Mouse (Mus musculus) embryonic facial prominence, embryonic 11.5 days (tissue): ENCODE measurements around the gene Ncapd2. TPM values are rescaled to one million over a fixed set of nuclear protein-coding genes. Genes with fewer than 3 reads are reported as not detected.

Experiments used
- ATAC-seq: fragments of 200-750 bp; cut with Nextera tagmentation; replicated peaks from 2 replicates; pipeline ENCODE4 v1.8.0; 2017; ENCODE audit warnings: low read depth; ENCODE audit not compliant: insufficient number of reproducible peaks, low FRiP score, low TSS enrichment
- DNase-seq: peaks from one replicate; pipeline ENCODE4 v3.0.0-alpha.2; 2015; ENCODE audit warnings: low spot score
- H3K27ac ChIP-seq: fragments of 300-500 bp; sonication (generic); replicated peaks from 2 replicates; pipeline ENCODE4 v1.5.1; 2014; ENCODE audit warnings: mild to moderate bottlenecking, low read depth, low read length, control low read depth
- H3K27me3 ChIP-seq: fragments of 300-500 bp; sonication (generic); 2 replicates; pipeline ENCODE4 v1.6.1; 2014; ENCODE audit warnings: mild to moderate bottlenecking, low read length, moderate library complexity, mixed read lengths; ENCODE audit not compliant: control insufficient read depth, insufficient read depth
- H3K36me3 ChIP-seq: fragments of 300-500 bp; sonication (generic); replicated peaks from 2 replicates; pipeline ENCODE4 v1.6.1; 2014; ENCODE audit warnings: low read depth, mild to moderate bottlenecking, low read length, moderate library complexity, mixed read lengths; ENCODE audit not compliant: control insufficient read depth, insufficient read depth
- H3K4me1 ChIP-seq: fragments of 300-500 bp; sonication (generic); 2 replicates; pipeline ENCODE4 v1.6.1; 2014; ENCODE audit warnings: low read length, mixed read lengths; ENCODE audit not compliant: control insufficient read depth, insufficient read depth
- H3K4me2 ChIP-seq: fragments of 300-500 bp; sonication (generic); 2 replicates; pipeline ENCODE4 v1.6.1; 2014; ENCODE audit warnings: low read depth, mild to moderate bottlenecking, control low read depth, low read length, moderate library complexity
- H3K4me3 ChIP-seq: fragments of 300-500 bp; sonication (generic); 2 replicates; pipeline ENCODE4 v1.5.1; 2014; ENCODE audit warnings: low read depth, low read length, control low read depth
- H3K9ac ChIP-seq: fragments of 300-500 bp; sonication (generic); replicated peaks from 2 replicates; pipeline ENCODE4 v1.6.1; 2014; ENCODE audit warnings: mild to moderate bottlenecking, control low read depth, low read length
- H3K9me3 ChIP-seq: fragments of 300-500 bp; sonication (generic); replicated peaks from 2 replicates; pipeline ENCODE4 v1.6.1; 2016; ENCODE audit warnings: mild to moderate bottlenecking, low read length, inconsistent platforms, mixed read lengths; ENCODE audit not compliant: control insufficient read depth
- WGBS: fragments of 180-500 bp; shearing (Covaris S2); extraction: QIAGEN DNeasy Blood & Tissue Kit; methylation state at CpG from one replicate; pipeline ENCODE4 v1.1.7; 2014; 5-methylcytosine and 5-hydroxymethylcytosine counted together
- polyA plus RNA-seq: library from polyadenylated mRNA; unstranded; fragments of >200 nt; fragmentation: Nextera tagmentation; extraction: Ambion mirVana; gene quantifications from 2 replicates; pipeline ENCODE4 v1.2.1, GENCODE M21; 2014

Gene Ncapd2
- polyA plus RNA-seq, 1 experiment from 2014 or later = 136 TPM

GRCm38 (mm10) chr6:125148251-125148925, 43.1 kb downstream of the Ncapd2 start:
- H3K9me3 ChIP-seq = no peaks in the 10 kb centered on the region
- DNase-seq (no peak), ATAC-seq (no peak)
- H3K4me2 ChIP-seq = no peak overlapping the region
- no peaks in the 10 kb centered on the region; the same call in 1 of the 2 replicates for H3K36me3 ChIP-seq
- no peaks in the 10 kb centered on the region for H3K27me3 ChIP-seq
- H3K9ac ChIP-seq = peak overlapping the region; percentile 22; the same call in 1 of the 2 replicates
- H3K27ac ChIP-seq = peak overlapping the region; percentile 20; the same call in 1 of the 2 replicates
- H3K4me1 ChIP-seq = no peaks in the 10 kb centered on the region; the same call in 1 of the 2 replicates
- 73% methylated on average over 18 of the region's 18 CpGs for WGBS
- H3K4me3 ChIP-seq = no peak overlapping the region

GRCm38 (mm10) chr6:125147329-125147728, 44.2 kb downstream of the Ncapd2 start:
- H3K27ac ChIP-seq = no peak overlapping the region
- no peaks in the 10 kb centered on the region; the same call in 1 of the 2 replicates for H3K4me1 ChIP-seq
- no peak for ATAC-seq
- no peak overlapping the region for H3K4me2 ChIP-seq
- peak overlapping the region; percentile 35; the same call in 1 of the 2 replicates for H3K9ac ChIP-seq
- H3K27me3 ChIP-seq = no peaks in the 10 kb centered on the region
- no peak overlapping the region for H3K4me3 ChIP-seq
- H3K9me3 ChIP-seq = no peaks in the 10 kb centered on the region
- no peak for DNase-seq
- no peaks in the 10 kb centered on the region; the same call in 1 of the 2 replicates for H3K36me3 ChIP-seq
- WGBS = 57% methylated on average over 10 of the region's 10 CpGs

- Histone ChIP-seq H3K36me3 (peaks cover 2% of the 10 kb centered on the region; the same call in 1 of the 2 replicates), H3K9me3 (no peaks in the 10 kb centered on the region), H3K9ac (no peak overlapping the region), H3K4me1 (no peaks in the 10 kb centered on the region; the same call in 1 of the 2 replicates), H3K4me2 (no peak overlapping the region), H3K27ac (no peak overlapping the region), H3K4me3 (no peak overlapping the region), H3K27me3 (no peaks in the 10 kb centered on the region)
- ATAC-seq (no peak), DNase-seq (no peak)
- WGBS = 86% methylated on average over 4 of the region's 4 CpGs
These were observed 44.7 kb downstream of the Ncapd2 start for GRCm38 (mm10) chr6:125146797-125147196.

- DNase-seq = no peak
- no peaks in the 10 kb centered on the region; the same call in 1 of the 2 replicates for H3K4me1 ChIP-seq
- peak overlapping the region; percentile 79 for H3K9ac ChIP-seq
- peak overlapping the region; percentile 76 for H3K4me3 ChIP-seq
- ATAC-seq = no peak
- peaks cover 2% of the 10 kb centered on the region; the same call in 1 of the 2 replicates for H3K36me3 ChIP-seq
- no peaks in the 10 kb centered on the region for H3K9me3 ChIP-seq
- peak overlapping the region; percentile 86 for H3K4me2 ChIP-seq
- H3K27ac ChIP-seq = no peak overlapping the region
- WGBS = 50% methylated on average over 7 of the region's 7 CpGs
- H3K27me3 ChIP-seq = no peaks in the 10 kb centered on the region
These were observed 45.4 kb downstream of the Ncapd2 start for GRCm38 (mm10) chr6:125146148-125146547.

GRCm38 (mm10) chr6:125145479-125145951, 46.0 kb downstream of the Ncapd2 start:
- Histone ChIP-seq H3K4me2 (peak overlapping the region; percentile 86), H3K9me3 (no peaks in the 10 kb centered on the region), H3K4me1 (no peaks in the 10 kb centered on the region; the same call in 1 of the 2 replicates), H3K4me3 (peak overlapping the region; percentile 76), H3K36me3 (peaks cover 6% of the 10 kb centered on the region; the same call in 1 of the 2 replicates), H3K27ac (peak overlapping the region; percentile 82), H3K27me3 (no peaks in the 10 kb centered on the region), H3K9ac (peak overlapping the region; percentile 79)
- no peak for DNase-seq
- WGBS = 1% methylated on average over 34 of the region's 35 CpGs
- ATAC-seq = peak; percentile 58

GRCm38 (mm10) chr6:125145001-125145400, 46.5 kb downstream of the Ncapd2 start, which contains the start of gene Iffo1:
Iffo1 (plus strand) TSS chr6:125145241.
- no peaks in the 10 kb centered on the region for H3K27me3 ChIP-seq
- peak within 1 kb of the TSS; percentile 86 for H3K4me2 ChIP-seq
- peak; percentile 93 for DNase-seq
- H3K36me3 ChIP-seq = peaks cover 6% of the 10 kb centered on the region; the same call in 1 of the 2 replicates
- no peaks in the 10 kb centered on the region; the same call in 1 of the 2 replicates for H3K4me1 ChIP-seq
- ATAC-seq = peak; percentile 93
- H3K27ac ChIP-seq = peak within 1 kb of the TSS; percentile 82
- under 1% methylated on average over 16 of the region's 16 CpGs for WGBS
- peak within 1 kb of the TSS; percentile 76 for H3K4me3 ChIP-seq
- H3K9me3 ChIP-seq = no peaks in the 10 kb centered on the region
- peak within 1 kb of the TSS; percentile 79 for H3K9ac ChIP-seq

GRCm38 (mm10) chr6:125143904-125144303, 47.6 kb downstream of the Ncapd2 start:
- Histone ChIP-seq H3K4me3 (no peak overlapping the region), H3K36me3 (peaks cover 6% of the 10 kb centered on the region; the same call in 1 of the 2 replicates), H3K27me3 (no peaks in the 10 kb centered on the region), H3K4me2 (no peak overlapping the region), H3K27ac (no peak overlapping the region), H3K9me3 (no peaks in the 10 kb centered on the region), H3K9ac (no peak overlapping the region), H3K4me1 (no peaks in the 10 kb centered on the region; the same call in 1 of the 2 replicates)
- 84% methylated on average over 9 of the region's 9 CpGs for WGBS
- no peak for ATAC-seq
- DNase-seq = no peak

GRCm38 (mm10) chr6:125143128-125143527, 48.4 kb downstream of the Ncapd2 start:
- ATAC-seq (no peak), DNase-seq (no peak)
- Histone ChIP-seq H3K4me2 (no peak overlapping the region), H3K36me3 (peaks cover 6% of the 10 kb centered on the region; the same call in 1 of the 2 replicates), H3K4me3 (no peak overlapping the region), H3K9ac (no peak overlapping the region), H3K4me1 (no peaks in the 10 kb centered on the region), H3K27ac (no peak overlapping the region), H3K27me3 (no peaks in the 10 kb centered on the region), H3K9me3 (no peaks in the 10 kb centered on the region)
- 81% methylated on average over 3 of the region's 3 CpGs for WGBS
